Mouse (Mus musculus) cortical plate, adult 2 months (tissue): ENCODE results near the gene Crybb1.

Experiments used
- CTCF ChIP-seq: fragments of 200-500 bp; IDR thresholded peaks from 2 replicates; pipeline ENCODE4 v1.5.1; 2011; ENCODE audit warnings: mild to moderate bottlenecking, control low read depth, low read length; ENCODE audit not compliant: insufficient read depth; ENCODE audit errors: extremely low read depth
- POLR2A ChIP-seq: fragments of 200-500 bp; IDR thresholded peaks from 2 replicates; pipeline ENCODE4 v1.6.1; 2011; ENCODE audit warnings: mild to moderate bottlenecking, low read length, control low read depth; ENCODE audit not compliant: insufficient read depth; ENCODE audit errors: extremely low read depth

DNA sequence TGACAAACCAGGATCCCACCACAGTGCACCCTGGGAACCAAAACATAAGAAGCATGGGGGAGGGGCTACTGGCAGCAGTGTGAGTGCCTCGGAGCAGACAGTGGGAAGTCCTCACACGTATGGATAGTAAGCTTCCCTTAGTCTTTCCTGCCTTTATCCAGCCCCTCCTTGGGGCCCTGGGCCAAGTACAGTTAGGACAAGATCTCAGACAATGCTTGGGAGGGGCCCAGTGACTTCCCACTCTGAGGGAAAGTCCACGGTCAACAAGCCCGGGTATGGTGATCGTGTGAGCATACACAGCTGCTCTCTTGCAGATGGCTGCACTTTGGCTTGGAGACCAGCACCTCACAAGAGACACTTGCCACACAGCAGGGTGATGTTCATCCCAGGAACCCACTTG is 61.7 kb downstream of the Crybb1 start:
- no peak for TF ChIP-seq CTCF
- no peak for TF ChIP-seq POLR2A
